Mouse (Mus musculus) embryonic facial prominence, embryonic 13.5 days (tissue): ENCODE results near the gene Nelfcd. TPM values are rescaled to one million over a fixed set of nuclear protein-coding genes. Genes with fewer than 3 reads are reported as not detected.

Source experiments
- ATAC-seq: fragments of 200-750 bp; cut with Nextera tagmentation; 2 replicates; pipeline ENCODE4 v1.8.0; 2017; ENCODE audit warnings: low read depth; ENCODE audit not compliant: insufficient number of reproducible peaks, insufficient read depth, low FRiP score, low TSS enrichment
- H3K27ac ChIP-seq: fragments of 300-500 bp; sonication (generic); 2 replicates; pipeline ENCODE4 v1.5.1; 2015; ENCODE audit warnings: moderate library complexity, mild to moderate bottlenecking, inconsistent platforms
- H3K27me3 ChIP-seq: fragments of 300-500 bp; sonication (generic); 2 replicates; pipeline ENCODE4 v1.6.1; 2015; ENCODE audit warnings: mild to moderate bottlenecking, inconsistent platforms
- H3K36me3 ChIP-seq: fragments of 300-500 bp; sonication (generic); 2 replicates; pipeline ENCODE4 v1.6.1; 2015; ENCODE audit warnings: mild to moderate bottlenecking, inconsistent platforms
- H3K4me1 ChIP-seq: fragments of 300-500 bp; sonication (generic); 2 replicates; pipeline ENCODE4 v1.6.1; 2015; ENCODE audit warnings: inconsistent platforms
- H3K4me2 ChIP-seq: fragments of 300-500 bp; sonication (generic); 2 replicates; pipeline ENCODE4 v1.6.1; 2015; ENCODE audit warnings: moderate library complexity, mild to moderate bottlenecking, inconsistent platforms
- H3K4me3 ChIP-seq: fragments of 300-500 bp; sonication (generic); 2 replicates; pipeline ENCODE4 v1.5.1; 2015; ENCODE audit warnings: mild to moderate bottlenecking, inconsistent platforms
- H3K9ac ChIP-seq: fragments of 300-500 bp; sonication (generic); 2 replicates; pipeline ENCODE4 v1.6.1; 2015; ENCODE audit warnings: mild to moderate bottlenecking, inconsistent platforms
- H3K9me3 ChIP-seq: fragments of 300-500 bp; sonication (generic); 2 replicates; pipeline ENCODE4 v1.6.1; 2016; ENCODE audit warnings: inconsistent platforms
- WGBS: fragments of 180-500 bp; shearing (Covaris S2); methylation state at CpG from one replicate; pipeline ENCODE4 v1.1.7; 2015; ENCODE audit warnings: mixed read lengths; 5-methylcytosine and 5-hydroxymethylcytosine counted together
- polyA plus RNA-seq: library from polyadenylated mRNA; unstranded; fragments of >200 nt; fragmentation: Nextera tagmentation; extraction: Ambion mirVana; gene quantifications from 2 replicates; pipeline ENCODE4 v1.2.1, GENCODE M21; 2015

Gene Nelfcd
- polyA plus RNA-seq, 1 experiment from 2014 or later = 140 TPM

- Histone ChIP-seq H3K27me3 (no peaks in the 10 kb centered on the region), H3K4me3 (peak overlapping the region; percentile 63), H3K4me1 (peaks cover 29% of the 10 kb centered on the region), H3K4me2 (peak overlapping the region; percentile 88), H3K9ac (peak overlapping the region; percentile 75), H3K36me3 (peaks cover 29% of the 10 kb centered on the region), H3K9me3 (no peaks in the 10 kb centered on the region), H3K27ac (no peak overlapping the region)
- 71% methylated on average over 11 of the region's 11 CpGs for WGBS
- no peak for ATAC-seq
These were observed 22.6 kb downstream of the Nelfcd start for GRCm38 (mm10) chr2:174438181-174438580.

DNA sequence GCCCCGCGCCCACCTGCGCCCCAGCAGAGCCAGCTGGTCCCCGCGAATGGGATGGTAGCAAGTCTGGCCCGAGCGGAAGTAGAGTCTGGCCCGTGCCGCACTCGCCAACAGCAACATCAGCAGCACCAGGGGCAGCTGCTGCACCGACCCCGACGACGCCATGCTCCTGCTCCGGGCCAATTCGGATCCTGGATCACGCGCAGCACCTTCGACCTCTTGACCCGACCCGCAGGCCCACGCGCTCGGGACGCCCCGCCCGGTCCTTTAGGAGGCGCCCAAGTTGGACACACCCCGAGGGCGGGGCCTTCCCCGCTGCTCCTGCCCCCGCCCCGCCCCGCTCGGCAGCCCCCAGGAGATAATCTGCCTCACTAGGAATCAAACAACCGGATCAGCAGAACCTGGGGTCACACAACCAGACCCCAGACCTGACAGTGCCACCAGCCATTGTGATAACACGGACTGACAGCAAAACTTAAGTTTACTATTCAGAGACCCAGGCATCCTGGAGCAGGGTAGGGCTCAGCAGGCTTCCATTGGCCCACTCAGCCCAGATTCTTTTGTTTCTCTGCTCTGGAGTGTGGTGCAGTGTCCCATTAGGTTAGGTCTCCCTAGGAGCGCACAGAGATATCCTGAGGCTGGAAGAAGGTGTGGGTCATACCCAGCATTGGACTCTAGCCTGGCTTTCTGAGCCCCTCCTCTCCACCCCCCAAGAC is 23.3 kb downstream of the Nelfcd start, which contains the start of gene Ctsz:
Ctsz (minus strand) TSS at position 303 of the 713 bp plus-strand sequence.
- H3K27me3 ChIP-seq = no peaks in the 10 kb centered on the region
- peak within 1 kb of the TSS; percentile 63 for H3K4me3 ChIP-seq
- peak within 1 kb of the TSS; percentile 75 for H3K9ac ChIP-seq
- no peak within 1 kb of the TSS for H3K27ac ChIP-seq
- peak; percentile 56; the same call in 1 of the 2 replicates for ATAC-seq
- under 1% methylated on average over 38 of the region's 38 CpGs for WGBS
- H3K36me3 ChIP-seq = peaks cover 22% of the 10 kb centered on the region
- no peaks in the 10 kb centered on the region for H3K9me3 ChIP-seq
- H3K4me2 ChIP-seq = peak within 1 kb of the TSS; percentile 88
- peaks cover 31% of the 10 kb centered on the region for H3K4me1 ChIP-seq

DNA sequence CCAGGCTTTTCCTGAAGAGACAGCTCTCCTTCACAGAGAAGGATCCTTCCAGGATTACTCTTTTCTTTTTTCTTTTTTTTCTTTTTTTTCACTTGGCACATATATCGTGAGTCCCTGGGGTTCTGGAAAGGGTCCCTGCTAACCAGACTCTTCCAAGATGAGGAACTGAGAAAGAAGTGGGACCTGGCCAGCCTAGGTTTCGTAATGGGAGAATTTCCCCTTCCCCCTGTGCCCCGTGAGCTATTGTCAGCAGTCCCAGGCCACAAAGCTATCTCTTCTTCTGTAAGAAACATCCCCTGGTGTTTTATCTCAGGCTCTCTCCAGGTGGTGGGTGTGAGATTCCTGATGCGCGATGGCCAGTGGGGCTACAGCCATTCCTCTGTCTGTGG is 23.8 kb downstream of the Nelfcd start:
- Histone ChIP-seq H3K27ac (no peak overlapping the region), H3K4me1 (peaks cover 31% of the 10 kb centered on the region), H3K27me3 (no peaks in the 10 kb centered on the region), H3K4me2 (peak overlapping the region; percentile 88), H3K9ac (peak overlapping the region; percentile 75; the same call in 1 of the 2 replicates), H3K36me3 (peaks cover 22% of the 10 kb centered on the region), H3K9me3 (no peaks in the 10 kb centered on the region), H3K4me3 (peak overlapping the region; percentile 63; the same call in 1 of the 2 replicates)
- WGBS = 59% methylated on average over 5 of the region's 5 CpGs
- no peak for ATAC-seq

- Histone ChIP-seq H3K4me1 (peaks cover 31% of the 10 kb centered on the region), H3K36me3 (peaks cover 17% of the 10 kb centered on the region), H3K9ac (no peak overlapping the region), H3K27ac (no peak overlapping the region), H3K4me2 (no peak overlapping the region), H3K4me3 (no peak overlapping the region), H3K27me3 (no peaks in the 10 kb centered on the region), H3K9me3 (no peaks in the 10 kb centered on the region)
- ATAC-seq = no peak
- WGBS = 82% methylated on average over 9 of the region's 9 CpGs
These were observed 24.4 kb downstream of the Nelfcd start for GRCm38 (mm10) chr2:174439961-174440360.

- H3K36me3 ChIP-seq = peaks cover 3% of the 10 kb centered on the region; the same call in 1 of the 2 replicates
- no peaks in the 10 kb centered on the region for H3K9me3 ChIP-seq
- H3K4me3 ChIP-seq = no peak overlapping the region
- H3K4me1 ChIP-seq = peaks cover 31% of the 10 kb centered on the region
- no peak for ATAC-seq
- H3K27me3 ChIP-seq = no peaks in the 10 kb centered on the region
- WGBS = 82% methylated on average over 4 of the region's 4 CpGs
- no peak overlapping the region for H3K9ac ChIP-seq
- no peak overlapping the region for H3K27ac ChIP-seq
- no peak overlapping the region for H3K4me2 ChIP-seq
These were observed 26.3 kb downstream of the Nelfcd start for GRCm38 (mm10) chr2:174441898-174442297.

DNA sequence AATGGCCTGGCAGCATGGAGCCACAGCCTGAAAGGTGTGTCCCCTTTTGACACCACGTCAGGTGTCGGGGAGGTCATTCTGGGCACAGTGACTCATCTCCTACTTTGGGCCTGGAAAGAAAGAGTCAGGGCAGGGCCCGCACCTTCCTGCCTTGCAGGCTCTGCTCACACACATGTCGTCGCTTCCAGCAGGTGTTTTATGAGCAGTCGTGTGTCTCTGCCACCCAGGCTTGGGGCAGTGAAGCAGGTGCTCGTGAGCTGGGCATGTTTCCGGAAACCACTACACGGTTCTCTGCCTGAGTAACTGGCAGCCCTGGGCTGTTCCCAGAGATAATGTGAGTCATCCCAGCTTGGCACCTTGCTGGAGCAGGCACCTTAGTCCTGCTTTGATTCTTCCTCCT is 26.9 kb downstream of the Nelfcd start:
- Histone ChIP-seq H3K4me2 (no peak overlapping the region), H3K4me1 (peaks cover 29% of the 10 kb centered on the region), H3K9me3 (no peaks in the 10 kb centered on the region), H3K27ac (0 out of 2 replicates have a peak overlapping the region, but pooled peaks have one; percentile 13), H3K36me3 (no peaks in the 10 kb centered on the region), H3K9ac (no peak overlapping the region), H3K4me3 (no peak overlapping the region), H3K27me3 (no peaks in the 10 kb centered on the region)
- ATAC-seq = no peak
- WGBS = 79% methylated on average over 9 of the region's 9 CpGs

GRCm38 (mm10) chr2:174443046-174443445 is 27.4 kb downstream of the Nelfcd start:
- H3K4me3 ChIP-seq = no peak overlapping the region
- ATAC-seq = no peak
- H3K4me2 ChIP-seq = no peak overlapping the region
- H3K36me3 ChIP-seq = no peaks in the 10 kb centered on the region
- 0 out of 2 replicates have a peak overlapping the region, but pooled peaks have one; percentile 35 for H3K27ac ChIP-seq
- H3K4me1 ChIP-seq = peaks cover 24% of the 10 kb centered on the region
- 42% methylated on average over 2 of the region's 2 CpGs for WGBS
- no peaks in the 10 kb centered on the region for H3K9me3 ChIP-seq
- H3K9ac ChIP-seq = no peak overlapping the region
- no peaks in the 10 kb centered on the region for H3K27me3 ChIP-seq

DNA sequence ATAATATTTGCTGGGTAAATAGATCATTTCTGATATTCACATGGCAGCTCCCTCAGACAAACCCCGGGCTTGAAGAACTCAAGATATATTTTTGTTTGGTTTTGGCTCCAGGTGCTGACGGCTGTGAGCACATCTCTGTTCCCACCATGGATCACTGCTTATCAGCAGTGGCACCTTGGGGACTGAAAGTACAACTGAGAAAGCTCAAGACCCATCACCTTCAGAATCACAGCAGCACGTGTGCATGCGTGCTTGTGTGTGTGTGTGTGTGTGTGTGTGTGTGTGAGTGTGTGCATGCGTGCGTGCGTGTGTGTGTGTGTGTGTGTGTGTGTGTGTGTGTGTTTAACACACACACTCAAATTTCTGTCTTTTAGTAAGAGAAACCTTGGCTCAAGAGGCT is 28.8 kb downstream of the Nelfcd start:
- no peak overlapping the region for H3K4me3 ChIP-seq
- no peak overlapping the region for H3K27ac ChIP-seq
- no peak overlapping the region for H3K9ac ChIP-seq
- H3K4me2 ChIP-seq = no peak overlapping the region
- no peaks in the 10 kb centered on the region for H3K9me3 ChIP-seq
- WGBS = 84% methylated on average over 7 of the region's 7 CpGs
- H3K27me3 ChIP-seq = no peaks in the 10 kb centered on the region
- ATAC-seq = no peak
- H3K36me3 ChIP-seq = no peaks in the 10 kb centered on the region
- peaks cover 14% of the 10 kb centered on the region for H3K4me1 ChIP-seq

- peaks cover 10% of the 10 kb centered on the region for H3K4me1 ChIP-seq
- 81% methylated on average over 6 of the region's 6 CpGs for WGBS
- no peak overlapping the region for H3K4me2 ChIP-seq
- H3K36me3 ChIP-seq = no peaks in the 10 kb centered on the region
- no peak for ATAC-seq
- H3K9me3 ChIP-seq = no peaks in the 10 kb centered on the region
- no peak overlapping the region for H3K27ac ChIP-seq
- no peak overlapping the region for H3K9ac ChIP-seq
- no peak overlapping the region for H3K4me3 ChIP-seq
- H3K27me3 ChIP-seq = no peaks in the 10 kb centered on the region
These were observed 29.4 kb downstream of the Nelfcd start for GRCm38 (mm10) chr2:174445018-174445417.

- Histone ChIP-seq H3K4me3 (no peak overlapping the region), H3K4me1 (peaks cover 10% of the 10 kb centered on the region), H3K36me3 (no peaks in the 10 kb centered on the region), H3K9ac (no peak overlapping the region), H3K27me3 (no peaks in the 10 kb centered on the region), H3K9me3 (no peaks in the 10 kb centered on the region), H3K4me2 (no peak overlapping the region), H3K27ac (0 out of 2 replicates have a peak overlapping the region, but pooled peaks have one; percentile 2)
- 55% methylated on average over 7 of the region's 7 CpGs for WGBS
- no peak for ATAC-seq
These were observed 30.9 kb downstream of the Nelfcd start for GRCm38 (mm10) chr2:174446492-174446891.

DNA sequence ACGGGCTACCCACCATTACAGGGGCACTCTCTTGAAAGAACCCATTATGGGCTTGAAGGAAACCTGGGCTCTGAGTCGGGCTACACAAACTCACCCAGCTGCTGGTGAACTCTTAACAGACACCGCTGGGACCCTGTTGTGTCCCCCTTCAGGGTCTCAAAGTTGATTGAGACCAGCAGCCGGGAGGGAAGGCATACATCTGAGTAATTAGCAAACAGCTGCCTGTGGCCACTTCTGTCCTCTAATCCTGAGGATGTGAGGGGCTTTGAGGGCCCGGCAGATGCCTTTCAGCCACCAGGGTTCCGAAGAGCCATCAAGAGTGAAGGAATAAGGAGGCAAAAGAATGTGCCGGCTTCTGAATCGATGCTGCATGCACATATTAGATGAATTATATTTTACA is 31.3 kb downstream of the Nelfcd start:
- Histone ChIP-seq H3K27ac (0 out of 2 replicates have a peak overlapping the region, but pooled peaks have one; percentile 2), H3K4me2 (no peak overlapping the region), H3K4me1 (peaks cover 10% of the 10 kb centered on the region), H3K9ac (no peak overlapping the region), H3K4me3 (no peak overlapping the region), H3K9me3 (no peaks in the 10 kb centered on the region), H3K36me3 (no peaks in the 10 kb centered on the region), H3K27me3 (no peaks in the 10 kb centered on the region)
- WGBS = 48% methylated on average over 8 of the region's 8 CpGs
- no peak for ATAC-seq

DNA sequence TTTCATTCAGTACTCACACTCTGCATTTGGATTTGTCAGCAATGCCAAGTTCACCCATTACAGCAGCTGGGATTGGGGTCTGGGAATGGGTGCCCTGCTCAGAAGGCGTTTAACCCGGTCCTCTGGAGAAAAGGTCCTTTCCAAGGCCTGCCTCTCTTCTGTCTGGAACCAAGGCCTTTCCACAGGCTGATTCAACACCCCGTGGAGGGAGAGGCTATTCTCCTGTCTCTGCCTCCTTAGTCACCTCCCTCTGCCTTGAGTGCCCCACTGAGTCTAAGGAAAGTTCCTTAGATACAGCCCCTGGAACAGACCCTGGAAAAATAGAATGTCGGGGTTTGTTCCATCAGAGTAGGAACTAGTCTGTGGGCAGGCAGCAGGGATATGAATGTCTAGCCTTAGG is 32.8 kb downstream of the Nelfcd start:
- no peaks in the 10 kb centered on the region for H3K9me3 ChIP-seq
- no peak overlapping the region for H3K9ac ChIP-seq
- H3K4me1 ChIP-seq = peaks cover under 1% of the 10 kb centered on the region; the same call in 1 of the 2 replicates
- no peaks in the 10 kb centered on the region for H3K27me3 ChIP-seq
- no peak overlapping the region for H3K4me2 ChIP-seq
- H3K4me3 ChIP-seq = no peak overlapping the region
- WGBS = 91% methylated on average over 4 of the region's 4 CpGs
- no peak overlapping the region for H3K27ac ChIP-seq
- no peak for ATAC-seq
- H3K36me3 ChIP-seq = no peaks in the 10 kb centered on the region
